Mouse (Mus musculus) liver, embryonic 14.5 days (tissue): ENCODE results near the gene Smarcd3.

Source experiments
- CTCF ChIP-seq: IDR thresholded peaks from 2 replicates; pipeline ENCODE4 v1.5.1; 2016; ENCODE audit warnings: antibody characterized with exemption, low read depth, control low read depth
- EP300 ChIP-seq: IDR thresholded peaks from 2 replicates; pipeline ENCODE4 v1.6.1; 2016; ENCODE audit warnings: antibody characterized with exemption, low read depth

- TF ChIP-seq CTCF (peak; percentile 92), EP300 (no peak)
Observed at GRCm38 (mm10) chr5:24651768-24652752, 27.8 kb upstream of the Smarcd3 start.
